ENCODE assay signal across 21 mouse cellular contexts in the genomic region with DNA sequence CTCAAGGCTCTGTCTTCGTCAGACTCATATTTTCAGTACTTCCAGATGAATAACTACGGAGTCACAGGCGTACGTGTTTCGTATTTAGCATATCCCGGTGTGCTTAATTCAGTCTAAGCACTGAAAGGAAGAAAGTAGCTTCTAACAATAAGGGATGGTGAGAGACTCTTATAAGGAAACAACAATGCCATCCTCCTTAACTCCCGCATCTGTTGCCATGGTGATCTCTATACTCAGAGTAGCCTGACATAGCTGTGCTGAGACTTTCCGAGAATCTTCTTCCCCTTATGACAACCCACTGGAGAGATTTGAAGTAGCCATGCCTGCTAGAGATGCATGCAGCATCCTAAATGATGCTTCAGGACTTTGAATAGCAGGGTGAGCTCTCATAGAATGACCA.
DNase-seq lines count a peak whose midpoint lies in the region; ATAC-seq and TF ChIP-seq lines count a peak whose summit lies in the region.
"Had no signal": no experiment of that assay in that cellular context is flagged by ENCODE, and none has a peak within 500 bp of the region (broad histone marks: within the 10 kb centered on the region; RNA-seq: fewer than 3 reads in every experiment).

No protein-coding gene starts in this region.

- no peak overlapping the region for H3K27ac ChIP-seq in forebrain, embryonic 13.5 days
- H3K27ac ChIP-seq in forebrain, embryonic 11.5 days (ENCODE audit: low read depth, low read length) = no peak overlapping the region
- peak overlapping the region; percentile 49 for H3K27ac ChIP-seq in midbrain, embryonic 13.5 days
- H3K27ac ChIP-seq in kidney, adult 2 months (ENCODE audit: insufficient read depth, low read depth, low read length) = no peak overlapping the region
- H3K27ac ChIP-seq: macrophage; stomach, embryonic 15.5 days had no signal

- no peaks in the 10 kb centered on the region for H3K27me3 ChIP-seq in forebrain, embryonic 13.5 days
- no peaks in the 10 kb centered on the region for H3K27me3 ChIP-seq in forebrain, embryonic 11.5 days (ENCODE audit: control insufficient read depth, insufficient read depth, low read length)
- H3K27me3 ChIP-seq in midbrain, embryonic 13.5 days = no peaks in the 10 kb centered on the region
- no peaks in the 10 kb centered on the region for H3K27me3 ChIP-seq in kidney, adult 2 months (replicated peaks; ENCODE audit: control insufficient read depth, insufficient read depth, low read length)
- H3K27me3 ChIP-seq: CH12.LX; stomach, embryonic 15.5 days had no signal

- DNase-seq in forebrain, embryonic 11.5 days (ENCODE audit: low spot score) = no peak
- DNase-seq in right cerebral cortex, adult 18-20 months = peak; percentile 39
- DNase-seq in right cerebral cortex, postnatal 25 days = no peak
- no peak for DNase-seq in kidney, adult 2 months
- no peak for DNase-seq in yolk sac, embryonic 10.5 days (ENCODE audit: low spot score)
- DNase-seq: cerebellum, adult 11 months; cerebellum, postnatal 36 days; gastrocnemius, postnatal 25 days; kidney, postnatal 36 days; left cerebral cortex, postnatal 4 days; lung, embryonic 14.5 days had no signal

- WGBS in forebrain, embryonic 13.5 days = 16% methylated on average over 8 of the region's 8 CpGs
- WGBS in forebrain, embryonic 11.5 days = 43% methylated on average over 8 of the region's 8 CpGs
- 18% methylated on average over 8 of the region's 8 CpGs for WGBS in midbrain, embryonic 13.5 days
- 89% methylated on average over 8 of the region's 8 CpGs for WGBS in kidney, adult 2 months

- peaks cover 6% of the 10 kb centered on the region for H3K4me1 ChIP-seq in forebrain, embryonic 13.5 days
- H3K4me1 ChIP-seq in forebrain, embryonic 11.5 days (replicated peaks; ENCODE audit: control insufficient read depth, insufficient read depth, low read length) = peaks cover 2% of the 10 kb centered on the region; the same call in 1 of the 2 replicates
- peaks cover 18% of the 10 kb centered on the region for H3K4me1 ChIP-seq in midbrain, embryonic 13.5 days (replicated peaks)
- 0 out of 2 replicates have a peak, but pooled peaks cover 3% of the 10 kb centered on the region for H3K4me1 ChIP-seq in kidney, adult 2 months (ENCODE audit: control insufficient read depth, insufficient read depth, low read length)
- H3K4me1 ChIP-seq: stomach, embryonic 15.5 days had no signal

- TF ChIP-seq CTCF in kidney, adult 2 months (conservative IDR thresholded peaks at IDR 0.05; ENCODE audit: insufficient read depth, insufficient read length, low read depth, low read length) = no peak

- ATAC-seq in forebrain, embryonic 13.5 days = peak; percentile 67
- ATAC-seq in forebrain, embryonic 11.5 days (replicated peaks; ENCODE audit: low FRiP score) = no peak
- ATAC-seq in midbrain, embryonic 13.5 days = peak; percentile 82
- no peak for ATAC-seq in granulocyte monocyte progenitor cell, adult 5-6 weeks (replicated peaks; ENCODE audit: poor library complexity, severe bottlenecking)
- ATAC-seq: activated CD4-positive, CD25-positive, alpha-beta regulatory T cell, adult 4 months; intestine, embryonic 16.5 days had no signal

- no peak overlapping the region for H3K4me3 ChIP-seq in forebrain, embryonic 13.5 days
- H3K4me3 ChIP-seq in forebrain, embryonic 11.5 days (ENCODE audit: low read depth, low read length) = no peak overlapping the region
- H3K4me3 ChIP-seq in midbrain, embryonic 13.5 days (replicated peaks) = no peak overlapping the region
- H3K4me3 ChIP-seq in kidney, adult 2 months (ENCODE audit: insufficient read depth, low read depth, low read length) = no peak overlapping the region
- H3K4me3 ChIP-seq: stomach, embryonic 15.5 days had no signal

- no peak for TF ChIP-seq POLR2A in kidney, adult 2 months (IDR thresholded peaks at IDR 0.05; ENCODE audit: low read depth, low read length)

- H3K36me3 ChIP-seq in forebrain, embryonic 13.5 days (ENCODE audit: poor library complexity, severe bottlenecking) = no peaks in the 10 kb centered on the region
- no peaks in the 10 kb centered on the region for H3K36me3 ChIP-seq in forebrain, embryonic 11.5 days (ENCODE audit: control insufficient read depth, insufficient read depth, low read length)
- no peaks in the 10 kb centered on the region for H3K36me3 ChIP-seq in midbrain, embryonic 13.5 days
- H3K36me3 ChIP-seq in kidney, adult 2 months (ENCODE audit: control insufficient read depth, insufficient read depth, low read length) = no peaks in the 10 kb centered on the region
- H3K36me3 ChIP-seq: stomach, embryonic 15.5 days had no signal

- H3K9me3 ChIP-seq in forebrain, embryonic 13.5 days (replicated peaks) = no peaks in the 10 kb centered on the region
- no peaks in the 10 kb centered on the region for H3K9me3 ChIP-seq in forebrain, embryonic 11.5 days (ENCODE audit: control insufficient read depth, low read length)
- no peaks in the 10 kb centered on the region for H3K9me3 ChIP-seq in midbrain, embryonic 13.5 days
- H3K9me3 ChIP-seq: stomach, embryonic 15.5 days had no signal

- H3K9ac ChIP-seq in forebrain, embryonic 13.5 days = no peak overlapping the region
- no peak overlapping the region for H3K9ac ChIP-seq in forebrain, embryonic 11.5 days (ENCODE audit: low read length)
- H3K9ac ChIP-seq in midbrain, embryonic 13.5 days (replicated peaks) = no peak overlapping the region
- H3K9ac ChIP-seq: lung, embryonic 14.5 days; stomach, embryonic 15.5 days had no signal

- H3K4me2 ChIP-seq in forebrain, embryonic 13.5 days = no peak overlapping the region
- no peak overlapping the region for H3K4me2 ChIP-seq in forebrain, embryonic 11.5 days (ENCODE audit: low read depth, low read length, severe bottlenecking)
- H3K4me2 ChIP-seq in midbrain, embryonic 13.5 days (replicated peaks) = no peak overlapping the region
- H3K4me2 ChIP-seq: heart, embryonic 11.5 days; liver, embryonic 11.5 days; lung, embryonic 14.5 days; stomach, embryonic 15.5 days had no signal

Comparison
In these comparisons a context has a peak if more than half of its experiments do, and no peak if none do; other contexts are left out.
1. ATAC-seq: peak in forebrain, embryonic 13.5 days (single experiment) and midbrain, embryonic 13.5 days (single experiment); none in forebrain, embryonic 11.5 days (single experiment) and granulocyte monocyte progenitor cell, adult 5-6 weeks (single experiment).